Mouse (Mus musculus): Measurements from ENCODE around the gene Amtn. TPM values are rescaled to one million over a fixed set of nuclear protein-coding genes. Genes with fewer than 3 reads are reported as not detected.
"Not testable (repeated sequence)": the region's sequence is repeated elsewhere in the genome, so short reads cannot be mapped to it uniquely, and the experiment has no call there.

Amtn gene
- 0.19 and 0.94 TPM in 2 replicates for polyA plus RNA-seq (2015; fragmentation: Nextera tagmentation; extraction: Ambion mirVana)

DNA sequence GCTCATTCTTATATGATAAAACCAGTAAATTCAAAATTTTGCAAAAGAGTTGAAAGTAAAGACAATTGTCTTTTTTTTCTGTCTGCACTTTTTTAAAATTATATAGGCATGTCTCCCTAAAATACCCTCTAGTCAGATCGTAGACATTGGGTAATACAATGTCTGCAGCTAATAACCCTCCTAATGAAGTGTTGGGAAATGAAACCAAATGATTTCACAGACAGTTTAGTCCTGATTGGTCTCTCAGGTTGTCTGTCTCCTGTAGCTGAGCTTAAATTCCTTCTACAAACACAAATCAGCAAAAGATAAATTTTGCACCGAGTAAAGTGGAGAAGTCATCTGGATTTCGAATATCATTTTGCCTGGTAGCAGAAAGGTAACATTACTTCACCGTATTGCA lies at the start of gene Amtn:
Gene Amtn (plus strand): TSS at position 301 of the 400 bp plus-strand sequence.
- no peaks in the 10 kb centered on the region for H3K36me3 ChIP-seq
- H3K9me3 ChIP-seq = no peaks in the 10 kb centered on the region
- H3K4me1 ChIP-seq = no peaks in the 10 kb centered on the region
- no peak within 1 kb of the TSS for H3K27ac ChIP-seq
- no peak within 1 kb of the TSS for H3K4me2 ChIP-seq (replicated peaks)
- ATAC-seq (ENCODE audit: low FRiP score, low read depth) = no peak
- no peaks in the 10 kb centered on the region for H3K27me3 ChIP-seq
- no peak within 1 kb of the TSS for H3K9ac ChIP-seq
- H3K4me3 ChIP-seq = no peak within 1 kb of the TSS
- WGBS = 70% methylated on average over 4 of the region's 4 CpGs

DNA sequence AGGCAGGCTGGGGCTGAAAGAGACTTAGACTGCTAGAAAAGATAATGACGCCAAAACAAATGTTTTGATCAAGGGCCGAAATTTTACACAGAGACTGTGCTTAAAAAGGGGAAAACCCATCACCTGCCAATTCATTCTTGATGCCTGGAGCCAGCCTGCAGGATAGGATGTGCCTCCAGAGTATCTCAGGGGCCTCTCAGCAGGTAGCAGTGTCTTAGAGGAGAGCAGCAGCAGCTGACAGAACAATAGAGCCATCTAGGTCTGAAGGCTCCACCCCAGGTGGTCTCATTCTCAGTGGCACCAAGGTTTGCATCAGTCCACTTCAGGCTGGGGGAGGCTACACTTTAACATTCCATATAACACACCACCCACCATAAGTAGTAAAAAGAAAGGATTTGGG lies 27.4 kb upstream of the Amtn start:
- WGBS = 63% methylated on average over 2 of the region's 2 CpGs
- not testable (repeated sequence) for ATAC-seq (ENCODE audit: low FRiP score, low read depth); H3K4me1 ChIP-seq

DNA sequence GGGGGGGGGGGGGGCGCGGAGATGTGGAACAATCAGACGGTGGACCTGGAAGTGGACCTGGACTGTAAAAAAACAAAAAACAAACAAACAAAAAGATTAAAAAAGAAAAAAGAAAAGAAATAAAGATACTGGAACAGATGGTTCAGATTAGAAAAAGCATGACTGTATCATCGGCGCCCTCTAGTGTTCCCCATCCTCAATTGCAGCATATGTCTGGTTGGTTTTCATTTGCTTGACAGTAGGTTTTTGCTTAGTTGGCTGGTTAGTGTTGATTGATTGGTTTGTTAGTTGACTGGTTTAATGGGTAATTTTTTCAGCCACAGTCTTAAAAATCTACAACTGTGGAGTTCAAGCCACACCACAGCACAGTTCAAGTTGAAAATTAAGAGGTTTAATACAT lies 11.1 kb upstream of the Amtn start:
- Histone ChIP-seq H3K4me1 (no peaks in the 10 kb centered on the region), H3K9ac (no peak overlapping the region), H3K27ac (no peak overlapping the region), H3K9me3 (no peaks in the 10 kb centered on the region), H3K4me3 (no peak overlapping the region), H3K4me2 (replicated peaks) (no peak overlapping the region), H3K27me3 (no peaks in the 10 kb centered on the region), H3K36me3 (no peaks in the 10 kb centered on the region)
- no peak for ATAC-seq (ENCODE audit: low FRiP score, low read depth)
- WGBS = 3% methylated on average over 5 of the region's 5 CpGs

More for the DNA sequence above, 27.4 kb upstream of the Amtn start:
- not testable (repeated sequence) for H3K4me2 ChIP-seq (replicated peaks); H3K36me3 ChIP-seq; H3K27me3 ChIP-seq; H3K4me3 ChIP-seq; H3K9ac ChIP-seq; H3K9me3 ChIP-seq; H3K27ac ChIP-seq

DNA sequence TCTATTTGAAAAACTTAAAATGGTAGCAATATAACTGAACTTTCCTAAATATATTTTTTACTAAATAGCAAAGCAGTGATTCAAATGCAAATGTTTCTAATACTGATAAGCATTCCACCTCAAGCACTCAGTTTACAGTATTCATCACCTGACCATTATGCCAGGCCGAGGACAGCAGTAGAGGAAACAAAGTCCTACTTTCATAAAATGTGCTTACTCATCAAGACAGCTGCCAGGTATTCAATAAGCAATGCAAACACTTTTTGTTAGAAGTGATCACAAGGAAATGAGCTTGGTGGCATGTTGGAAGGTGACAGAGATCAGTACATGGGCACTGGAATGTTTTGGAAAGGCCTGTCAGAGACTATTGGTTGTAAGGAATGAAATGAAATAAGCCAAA lies 9.0 kb upstream of the Amtn start:
- Histone ChIP-seq H3K36me3 (no peaks in the 10 kb centered on the region), H3K9ac (no peak overlapping the region), H3K9me3 (no peaks in the 10 kb centered on the region), H3K4me3 (no peak overlapping the region), H3K27me3 (no peaks in the 10 kb centered on the region), H3K4me2 (replicated peaks) (no peak overlapping the region), H3K4me1 (no peaks in the 10 kb centered on the region), H3K27ac (no peak overlapping the region)
- no peak for ATAC-seq (ENCODE audit: low FRiP score, low read depth)
- WGBS = 86% methylated on average over 1 of the region's 1 CpGs

DNA sequence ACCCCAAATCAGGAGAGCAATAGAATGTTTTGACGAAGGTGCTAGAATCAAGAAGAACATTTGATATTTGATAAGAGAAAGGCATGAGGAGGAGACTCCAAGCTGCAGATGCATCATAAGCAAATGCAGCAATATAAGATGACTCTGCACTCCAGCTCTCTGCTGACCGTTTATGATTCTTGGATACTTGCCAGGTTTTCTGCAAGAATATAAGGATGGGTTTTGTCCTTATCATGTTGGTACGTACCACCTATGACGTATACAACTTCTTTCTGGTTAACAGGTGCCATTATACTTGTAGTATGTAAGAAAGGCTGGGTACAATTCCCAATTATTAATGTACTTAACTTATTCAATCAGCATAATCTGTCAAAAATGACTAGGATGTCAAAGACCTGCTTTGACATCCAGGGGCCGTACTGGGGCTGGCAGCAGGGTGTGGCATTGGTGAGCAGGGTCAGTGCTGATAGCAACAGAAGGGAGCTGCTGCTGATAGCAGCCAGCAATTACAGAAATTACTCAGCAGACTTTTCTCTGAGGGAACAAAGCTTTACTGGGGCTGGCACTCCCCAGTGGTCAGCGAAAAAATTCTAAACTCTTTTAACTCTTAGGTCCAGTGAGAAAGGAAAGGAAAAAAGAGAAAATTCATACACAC lies 5.2 kb upstream of the Amtn start:
- no peaks in the 10 kb centered on the region for H3K36me3 ChIP-seq
- WGBS = 76% methylated on average over 6 of the region's 6 CpGs
- ATAC-seq (ENCODE audit: low FRiP score, low read depth) = no peak
- H3K27ac ChIP-seq = no peak overlapping the region
- no peaks in the 10 kb centered on the region for H3K4me1 ChIP-seq
- H3K4me2 ChIP-seq (replicated peaks) = no peak overlapping the region
- no peak overlapping the region for H3K4me3 ChIP-seq
- no peak overlapping the region for H3K9ac ChIP-seq
- H3K27me3 ChIP-seq = no peaks in the 10 kb centered on the region
- no peaks in the 10 kb centered on the region for H3K9me3 ChIP-seq

DNA sequence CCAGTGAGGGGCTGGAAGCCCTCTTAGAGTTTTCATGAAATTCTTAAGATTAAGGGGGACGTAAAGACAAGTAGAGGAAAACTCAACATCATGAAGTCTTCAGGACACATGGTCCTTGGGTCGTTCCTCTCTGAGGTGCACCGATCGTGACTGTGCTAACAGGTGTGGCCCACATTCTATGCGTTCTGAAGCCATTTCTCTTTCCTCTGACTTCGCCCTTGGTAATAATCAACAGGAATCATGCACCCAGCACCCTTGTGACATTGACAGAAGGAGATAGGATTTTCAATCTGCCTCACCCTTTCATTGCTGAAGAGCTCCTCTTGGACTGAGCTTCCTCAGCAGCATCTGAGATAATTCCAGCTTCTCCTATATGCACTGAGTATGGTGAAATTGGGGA lies 3.3 kb upstream of the Amtn start:
- ATAC-seq (ENCODE audit: low FRiP score, low read depth) = no peak
- Histone ChIP-seq H3K4me1 (no peaks in the 10 kb centered on the region), H3K9me3 (no peaks in the 10 kb centered on the region), H3K9ac (no peak overlapping the region), H3K27ac (no peak overlapping the region), H3K36me3 (no peaks in the 10 kb centered on the region), H3K4me3 (no peak overlapping the region), H3K27me3 (no peaks in the 10 kb centered on the region), H3K4me2 (replicated peaks) (no peak overlapping the region)
- 82% methylated on average over 6 of the region's 6 CpGs for WGBS

DNA sequence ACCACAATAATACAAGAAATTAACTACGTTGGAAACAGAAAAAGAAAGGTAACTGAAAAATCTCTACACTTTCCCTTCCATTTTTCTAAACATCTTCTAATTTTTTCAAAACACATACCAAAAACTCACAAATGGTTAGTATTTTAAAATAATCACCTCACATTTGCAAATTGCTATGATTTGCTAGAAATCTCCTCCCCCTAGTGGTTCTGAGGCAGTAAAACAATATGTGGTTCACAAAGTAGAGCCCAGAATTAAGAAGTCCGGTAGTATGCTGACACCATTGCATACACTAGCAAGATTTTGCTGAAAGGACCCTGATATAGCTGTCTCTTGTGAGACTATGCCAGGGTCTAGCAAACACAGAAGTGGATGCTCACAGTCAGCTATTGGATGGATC lies 16.1 kb downstream of the Amtn start:
- not testable (repeated sequence) for H3K9ac ChIP-seq; H3K27ac ChIP-seq; H3K4me1 ChIP-seq; H3K27me3 ChIP-seq; H3K36me3 ChIP-seq; ATAC-seq (ENCODE audit: low FRiP score, low read depth); H3K4me3 ChIP-seq; H3K4me2 ChIP-seq (replicated peaks); H3K9me3 ChIP-seq
- 81% methylated on average over 2 of the region's 2 CpGs for WGBS

DNA sequence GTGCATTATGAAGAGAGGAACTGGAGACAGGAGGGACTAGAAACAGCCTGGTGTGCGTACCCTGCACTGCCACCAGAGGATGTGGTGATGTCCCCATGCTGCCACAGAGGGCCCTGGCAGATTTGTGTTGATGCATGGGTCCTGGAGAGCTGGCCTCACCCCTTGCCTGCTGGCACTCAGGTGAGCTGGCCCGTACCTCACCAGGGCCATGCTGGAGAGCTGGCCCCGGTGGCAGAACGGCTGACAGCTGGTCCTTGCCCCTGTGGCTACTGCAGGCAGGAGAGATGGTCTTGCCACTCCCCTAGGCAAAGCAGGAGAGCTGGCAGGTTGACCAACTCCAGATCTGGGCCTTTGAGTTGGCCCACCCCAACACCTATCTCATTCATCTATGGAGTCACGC lies 22.7 kb downstream of the Amtn start:
- Histone ChIP-seq H3K4me3 (no peak overlapping the region), H3K27ac (no peak overlapping the region; the same call in 1 of the 2 replicates), H3K9me3 (no peaks in the 10 kb centered on the region), H3K27me3 (no peaks in the 10 kb centered on the region), H3K4me2 (replicated peaks) (no peak overlapping the region), H3K4me1 (no peaks in the 10 kb centered on the region), H3K9ac (no peak overlapping the region), H3K36me3 (no peaks in the 10 kb centered on the region)
- no peak for ATAC-seq (ENCODE audit: low FRiP score, low read depth)
- 85% methylated on average over 5 of the region's 5 CpGs for WGBS

DNA sequence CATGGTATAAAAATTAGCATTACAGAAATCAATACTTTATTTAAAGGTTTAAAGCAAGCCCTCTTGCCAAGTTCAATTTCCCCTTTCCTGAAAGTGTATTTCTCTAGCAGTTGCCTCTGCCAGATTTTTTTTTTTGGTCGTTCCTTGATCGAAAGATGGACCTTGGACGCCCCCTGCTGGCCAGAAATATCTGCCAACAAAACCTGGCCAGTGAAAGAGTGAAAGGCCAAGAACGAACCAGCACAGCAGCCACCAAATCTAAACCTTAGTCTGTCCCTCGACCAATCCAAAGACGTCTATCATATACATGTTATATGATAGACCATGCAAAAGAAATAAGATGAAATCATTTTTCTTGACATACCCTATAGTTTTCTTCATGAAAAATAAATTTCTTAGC lies 23.9 kb downstream of the Amtn start:
- Histone ChIP-seq H3K9me3 (no peaks in the 10 kb centered on the region), H3K27me3 (no peaks in the 10 kb centered on the region), H3K9ac (no peak overlapping the region), H3K27ac (no peak overlapping the region), H3K4me3 (no peak overlapping the region), H3K36me3 (no peaks in the 10 kb centered on the region), H3K4me2 (replicated peaks) (no peak overlapping the region), H3K4me1 (no peaks in the 10 kb centered on the region)
- 10% methylated on average over 6 of the region's 6 CpGs for WGBS
- ATAC-seq (ENCODE audit: low FRiP score, low read depth) = peak; percentile 60; the same call in 1 of the 2 replicates

DNA sequence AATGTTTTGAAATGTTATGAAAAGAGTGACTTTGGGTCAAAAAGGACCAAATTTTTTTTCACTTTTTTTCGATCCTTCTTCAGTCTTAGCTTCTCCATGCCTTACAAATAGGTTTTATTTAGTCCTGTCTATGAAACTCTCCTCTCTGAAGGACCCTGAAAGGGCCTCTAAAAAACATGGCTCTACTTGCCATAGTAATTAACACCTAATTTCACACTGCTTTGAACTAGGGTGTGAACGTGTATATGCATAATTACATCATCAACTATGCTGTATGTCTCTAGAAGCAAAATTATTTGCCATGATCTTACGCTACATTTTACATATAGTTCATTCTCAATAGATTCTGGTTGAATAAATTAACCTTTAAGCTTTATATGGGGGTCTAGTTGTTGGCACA lies 25.6 kb downstream of the Amtn start:
- Histone ChIP-seq H3K4me1 (no peaks in the 10 kb centered on the region), H3K36me3 (no peaks in the 10 kb centered on the region), H3K27me3 (no peaks in the 10 kb centered on the region), H3K9me3 (no peaks in the 10 kb centered on the region), H3K4me3 (no peak overlapping the region), H3K27ac (no peak overlapping the region), H3K9ac (no peak overlapping the region), H3K4me2 (replicated peaks) (no peak overlapping the region)
- ATAC-seq (ENCODE audit: low FRiP score, low read depth) = no peak
- WGBS = 64% methylated on average over 3 of the region's 3 CpGs

DNA sequence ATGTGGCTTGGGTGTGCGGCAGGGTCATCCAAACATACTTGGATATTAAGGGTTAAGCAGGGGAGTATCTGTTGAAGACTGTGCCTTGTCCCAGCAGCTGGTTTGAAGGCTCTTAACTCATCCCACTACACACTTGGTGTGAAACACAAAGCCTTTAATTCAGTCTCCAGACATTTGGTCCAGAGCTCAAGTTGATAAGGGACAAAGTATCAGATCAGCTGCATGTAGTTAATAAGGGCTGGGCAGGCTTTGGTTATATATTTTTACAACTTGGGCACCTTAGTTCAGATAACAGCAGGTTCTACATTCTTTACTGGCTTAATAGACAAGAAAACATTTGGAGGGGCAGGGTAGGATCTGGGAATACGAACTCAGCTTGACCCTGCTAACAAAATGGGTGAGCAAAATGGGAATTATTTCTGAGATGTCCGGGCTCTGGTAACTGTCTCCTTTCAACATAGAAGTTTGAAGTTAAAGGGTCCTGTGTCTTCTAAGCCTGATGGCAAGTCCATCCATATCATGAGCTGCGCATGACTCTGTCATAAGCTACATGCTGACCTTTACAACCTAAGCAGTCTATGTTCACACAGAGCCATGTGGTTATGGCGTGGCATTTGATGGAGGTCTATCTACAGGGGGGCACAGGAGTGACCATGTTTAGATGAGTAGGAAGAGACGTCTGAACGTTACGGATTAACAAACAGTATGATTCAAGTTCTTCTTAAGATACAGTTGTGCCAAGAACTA lies 44.6 kb downstream of the Amtn start:
- H3K9me3 ChIP-seq = no peaks in the 10 kb centered on the region
- 91% methylated on average over 8 of the region's 8 CpGs for WGBS

DNA sequence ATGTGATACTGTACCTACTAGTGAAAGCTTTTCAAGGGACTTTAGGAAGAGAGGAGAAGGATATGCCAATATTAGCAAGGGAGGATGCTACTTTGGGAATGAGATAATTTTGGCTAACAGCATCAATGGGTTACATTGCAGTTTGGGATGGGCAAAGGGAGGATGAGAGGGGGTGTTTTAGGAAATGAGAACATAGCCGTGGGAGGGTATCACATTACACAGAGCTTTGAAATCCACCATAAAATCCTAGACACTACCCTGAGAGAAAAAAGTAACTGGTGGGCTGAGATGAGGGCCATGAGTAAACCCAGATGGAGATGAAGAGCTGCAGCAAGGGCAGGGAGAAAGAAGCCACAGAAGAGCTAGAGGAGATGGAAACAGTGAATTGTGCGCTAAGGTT lies 49.0 kb downstream of the Amtn start:
- H3K9me3 ChIP-seq; H3K4me3 ChIP-seq; H3K36me3 ChIP-seq; ATAC-seq (ENCODE audit: low FRiP score, low read depth); H3K4me1 ChIP-seq; H3K9ac ChIP-seq; H3K4me2 ChIP-seq (replicated peaks); H3K27ac ChIP-seq; H3K27me3 ChIP-seq: not testable (repeated sequence)
- 46% methylated on average over 2 of the region's 2 CpGs for WGBS

More for the DNA sequence above, 44.6 kb downstream of the Amtn start:
- Histone ChIP-seq H3K4me2 (replicated peaks) (no peak overlapping the region), H3K27ac (no peak overlapping the region), H3K27me3 (no peaks in the 10 kb centered on the region), H3K4me1 (no peaks in the 10 kb centered on the region), H3K9ac (no peak overlapping the region), H3K36me3 (no peaks in the 10 kb centered on the region), H3K4me3 (no peak overlapping the region)
- no peak for ATAC-seq (ENCODE audit: low FRiP score, low read depth)

DNA sequence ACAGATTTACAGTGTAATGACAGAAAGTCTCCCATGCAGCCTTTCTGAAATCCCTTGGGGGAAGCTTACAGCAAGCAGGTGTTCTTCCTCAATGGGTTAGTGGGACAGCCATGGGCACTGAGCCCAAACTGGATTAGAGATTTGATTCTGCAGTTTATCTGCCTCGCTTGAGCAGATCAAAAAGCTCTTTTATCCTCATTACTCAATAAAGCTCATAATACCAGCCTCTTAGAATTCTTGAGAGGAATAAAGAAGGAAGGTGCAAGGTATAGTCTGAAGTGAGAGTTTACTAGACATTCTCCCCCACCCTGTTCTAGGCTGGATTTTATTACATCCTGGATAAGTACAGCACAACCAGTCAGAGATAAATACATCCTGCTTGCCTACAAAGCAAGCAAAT lies 50.8 kb downstream of the Amtn start:
- Histone ChIP-seq H3K4me2 (replicated peaks) (no peak overlapping the region), H3K36me3 (no peaks in the 10 kb centered on the region), H3K9ac (no peak overlapping the region), H3K27ac (no peak overlapping the region), H3K4me3 (no peak overlapping the region), H3K27me3 (no peaks in the 10 kb centered on the region), H3K4me1 (no peaks in the 10 kb centered on the region), H3K9me3 (no peaks in the 10 kb centered on the region)
- ATAC-seq (ENCODE audit: low FRiP score, low read depth) = no peak
- 50% methylated on average over 1 of the region's 1 CpGs for WGBS
